Mouse (Mus musculus) stomach, embryonic 16.5 days (tissue): ENCODE measurements around the gene 9330159F19Rik. TPM values are rescaled to one million over a fixed set of nuclear protein-coding genes. Genes with fewer than 3 reads are reported as not detected.

Source experiments
- ATAC-seq: fragments of 200-750 bp; cut with Nextera tagmentation; 2 replicates; pipeline ENCODE4 v1.8.0; 2017; ENCODE audit warnings: moderate number of reproducible peaks, moderate TSS enrichment; ENCODE audit not compliant: insufficient read depth, low FRiP score
- H3K27ac ChIP-seq: fragments of 300-500 bp; sonication (generic); 2 replicates; pipeline ENCODE4 v1.5.1; 2014; ENCODE audit warnings: low read length
- H3K27me3 ChIP-seq: fragments of 300-500 bp; sonication (generic); 2 replicates; pipeline ENCODE4 v1.6.1; 2014; ENCODE audit warnings: low read length, control low read depth, mixed read lengths; ENCODE audit not compliant: control insufficient read depth, insufficient read depth
- H3K36me3 ChIP-seq: fragments of 300-500 bp; sonication (generic); 2 replicates; pipeline ENCODE4 v1.6.1; 2014; ENCODE audit warnings: low read length; ENCODE audit not compliant: control insufficient read depth, insufficient read depth
- H3K4me1 ChIP-seq: fragments of 300-500 bp; sonication (generic); 2 replicates; pipeline ENCODE4 v1.6.1; 2014; ENCODE audit warnings: low read length, control low read depth, mixed read lengths; ENCODE audit not compliant: control insufficient read depth, insufficient read depth
- H3K4me2 ChIP-seq: fragments of 300-500 bp; sonication (generic); 2 replicates; pipeline ENCODE4 v1.6.1; 2014; ENCODE audit warnings: low read depth, low read length, mixed read lengths
- H3K4me3 ChIP-seq: fragments of 300-500 bp; sonication (generic); replicated peaks from 2 replicates; pipeline ENCODE4 v1.5.1; 2014; ENCODE audit warnings: mild to moderate bottlenecking, low read length
- H3K9ac ChIP-seq: fragments of 300-500 bp; sonication (generic); 2 replicates; pipeline ENCODE4 v1.6.1; 2014; ENCODE audit warnings: low read length
- H3K9me3 ChIP-seq: fragments of 300-500 bp; sonication (generic); replicated peaks from 2 replicates; pipeline ENCODE4 v1.6.1; 2016; ENCODE audit warnings: low read length, control low read depth; ENCODE audit not compliant: control insufficient read depth
- WGBS: fragments of 180-500 bp; shearing (Covaris S2); extraction: QIAGEN DNeasy Blood & Tissue Kit; methylation state at CpG from one replicate; pipeline ENCODE4 v1.1.7; 2014; 5-methylcytosine and 5-hydroxymethylcytosine counted together
- polyA plus RNA-seq: library from polyadenylated mRNA; unstranded; fragments of >200 nt; fragmentation: Nextera tagmentation; extraction: Ambion mirVana; gene quantifications from 2 replicates; pipeline ENCODE4 v1.2.1, GENCODE M21; 2015

9330159F19Rik gene
- 3.0 TPM in 2 replicates for polyA plus RNA-seq

GRCm38 (mm10) chr10:29211453-29211852, at the start of gene 9330159F19Rik:
TSS of gene 9330159F19Rik (plus strand) at chr10:29211606.
- H3K9ac ChIP-seq = no peak within 1 kb of the TSS
- H3K36me3 ChIP-seq = no peaks in the 10 kb centered on the region
- 7% methylated on average over 4 of the region's 4 CpGs for WGBS
- peak within 1 kb of the TSS; percentile 7 for H3K4me3 ChIP-seq
- H3K4me2 ChIP-seq = peak within 1 kb of the TSS; percentile 29; the same call in 1 of the 2 replicates
- H3K27ac ChIP-seq = peak within 1 kb of the TSS; percentile 64; the same call in 1 of the 2 replicates
- peak; percentile 91 for ATAC-seq
- no peaks in the 10 kb centered on the region for H3K9me3 ChIP-seq
- no peaks in the 10 kb centered on the region for H3K27me3 ChIP-seq
- no peaks in the 10 kb centered on the region for H3K4me1 ChIP-seq

GRCm38 (mm10) chr10:29161664-29162063, 49.7 kb upstream of the 9330159F19Rik start:
- no peak for ATAC-seq
- no peaks in the 10 kb centered on the region for H3K27me3 ChIP-seq

GRCm38 (mm10) chr10:29173778-29174177, 37.6 kb upstream of the 9330159F19Rik start:
- no peaks in the 10 kb centered on the region for H3K27me3 ChIP-seq
- H3K4me2 ChIP-seq = no peak overlapping the region
- H3K9me3 ChIP-seq = no peaks in the 10 kb centered on the region
- H3K4me1 ChIP-seq = no peaks in the 10 kb centered on the region
- no peak overlapping the region for H3K4me3 ChIP-seq
- ATAC-seq = no peak
- H3K9ac ChIP-seq = no peak overlapping the region
- 83% methylated on average over 2 of the region's 2 CpGs for WGBS
- no peaks in the 10 kb centered on the region for H3K36me3 ChIP-seq
- H3K27ac ChIP-seq = no peak overlapping the region

More at GRCm38 (mm10) chr10:29161664-29162063, 49.7 kb upstream of the 9330159F19Rik start:
- no peaks in the 10 kb centered on the region for H3K36me3 ChIP-seq
- no peak overlapping the region for H3K4me3 ChIP-seq
- H3K27ac ChIP-seq = no peak overlapping the region
- H3K9ac ChIP-seq = no peak overlapping the region
- 74% methylated on average over 2 of the region's 2 CpGs for WGBS
- no peaks in the 10 kb centered on the region for H3K4me1 ChIP-seq
- no peak overlapping the region for H3K4me2 ChIP-seq
- no peaks in the 10 kb centered on the region for H3K9me3 ChIP-seq

GRCm38 (mm10) chr10:29175656-29176055, 35.8 kb upstream of the 9330159F19Rik start:
- 82% methylated on average over 3 of the region's 3 CpGs for WGBS
- no peaks in the 10 kb centered on the region for H3K36me3 ChIP-seq
- H3K9ac ChIP-seq = no peak overlapping the region
- H3K9me3 ChIP-seq = no peaks in the 10 kb centered on the region
- no peak overlapping the region for H3K4me3 ChIP-seq
- ATAC-seq = no peak
- H3K4me2 ChIP-seq = no peak overlapping the region
- H3K27ac ChIP-seq = no peak overlapping the region
- H3K4me1 ChIP-seq = no peaks in the 10 kb centered on the region
- H3K27me3 ChIP-seq = no peaks in the 10 kb centered on the region

GRCm38 (mm10) chr10:29176881-29177280, 34.5 kb upstream of the 9330159F19Rik start:
- no peak overlapping the region for H3K9ac ChIP-seq
- no peaks in the 10 kb centered on the region for H3K27me3 ChIP-seq
- H3K4me1 ChIP-seq = no peaks in the 10 kb centered on the region
- no peak overlapping the region for H3K4me3 ChIP-seq
- H3K36me3 ChIP-seq = no peaks in the 10 kb centered on the region
- no peak for ATAC-seq
- H3K9me3 ChIP-seq = no peaks in the 10 kb centered on the region
- 78% methylated on average over 4 of the region's 4 CpGs for WGBS
- H3K4me2 ChIP-seq = no peak overlapping the region
- H3K27ac ChIP-seq = no peak overlapping the region

GRCm38 (mm10) chr10:29178003-29178402, 33.4 kb upstream of the 9330159F19Rik start:
- Histone ChIP-seq H3K4me2 (no peak overlapping the region), H3K4me1 (no peaks in the 10 kb centered on the region), H3K27me3 (no peaks in the 10 kb centered on the region), H3K9ac (no peak overlapping the region), H3K9me3 (no peaks in the 10 kb centered on the region), H3K4me3 (no peak overlapping the region), H3K27ac (no peak overlapping the region), H3K36me3 (no peaks in the 10 kb centered on the region)
- no peak for ATAC-seq
- 44% methylated on average over 2 of the region's 2 CpGs for WGBS

GRCm38 (mm10) chr10:29180210-29180609, 31.2 kb upstream of the 9330159F19Rik start:
- no peaks in the 10 kb centered on the region for H3K4me1 ChIP-seq
- H3K27ac ChIP-seq = no peak overlapping the region
- H3K9ac ChIP-seq = no peak overlapping the region
- 86% methylated on average over 3 of the region's 3 CpGs for WGBS
- H3K36me3 ChIP-seq = no peaks in the 10 kb centered on the region
- no peaks in the 10 kb centered on the region for H3K9me3 ChIP-seq
- no peaks in the 10 kb centered on the region for H3K27me3 ChIP-seq
- no peak for ATAC-seq
- no peak overlapping the region for H3K4me3 ChIP-seq
- no peak overlapping the region for H3K4me2 ChIP-seq

- Histone ChIP-seq H3K36me3 (no peaks in the 10 kb centered on the region), H3K9me3 (no peaks in the 10 kb centered on the region), H3K4me2 (no peak overlapping the region), H3K9ac (no peak overlapping the region), H3K4me3 (no peak overlapping the region), H3K27ac (no peak overlapping the region), H3K4me1 (no peaks in the 10 kb centered on the region), H3K27me3 (no peaks in the 10 kb centered on the region)
- no peak for ATAC-seq
- 83% methylated on average over 2 of the region's 2 CpGs for WGBS
Measured at GRCm38 (mm10) chr10:29181046-29181445, 30.4 kb upstream of the 9330159F19Rik start.

GRCm38 (mm10) chr10:29193769-29194168, 17.6 kb upstream of the 9330159F19Rik start:
- Histone ChIP-seq H3K9ac (no peak overlapping the region), H3K36me3 (no peaks in the 10 kb centered on the region), H3K27ac (no peak overlapping the region), H3K4me1 (no peaks in the 10 kb centered on the region), H3K4me3 (no peak overlapping the region), H3K27me3 (no peaks in the 10 kb centered on the region), H3K4me2 (no peak overlapping the region), H3K9me3 (peaks cover 6% of the 10 kb centered on the region; the same call in 1 of the 2 replicates)
- ATAC-seq = no peak
